Mouse (Mus musculus) layer of hippocampus, postnatal 10 days (tissue): ENCODE results near the gene Plekha5. TPM values are rescaled to one million over a fixed set of nuclear protein-coding genes. Genes with fewer than 3 reads are reported as not detected.

Source experiments
- total RNA-seq, 2 experiments: library from RNA; stranded (reverse); gene quantifications; 2 replicates each; pipeline ENCODE4 v1.2.3; 2021

Plekha5 gene
- total RNA-seq, 2 experiments from 2014 or later = 55.2 to 64.0 TPM

Other genes with a start within 250 kb of the Plekha5 start
- gene Aebp2, start 198.6 kb downstream of the Plekha5 start, total RNA-seq = 10 to 100 TPM; 45.9 to 47.1 TPM